Mouse (Mus musculus) kidney, embryonic 14.5 days (tissue): ENCODE data around the gene Rrbp1. TPM values are rescaled to one million over a fixed set of nuclear protein-coding genes. Genes with fewer than 3 reads are reported as not detected.

Experiments
- ATAC-seq: fragments of 200-750 bp; cut with Nextera tagmentation; 2 replicates; pipeline ENCODE4 v1.8.0; 2017; ENCODE audit warnings: moderate number of reproducible peaks, mild to moderate bottlenecking, moderate TSS enrichment, moderate library complexity; ENCODE audit not compliant: low FRiP score, low TSS enrichment
- H3K27ac ChIP-seq: fragments of 300-500 bp; sonication (generic); 2 replicates; pipeline ENCODE4 v1.5.1; 2014; ENCODE audit warnings: low read depth, mild to moderate bottlenecking, low read length, moderate library complexity, mixed read lengths
- H3K27me3 ChIP-seq: fragments of 300-500 bp; sonication (generic); 2 replicates; pipeline ENCODE4 v1.6.1; 2014; ENCODE audit warnings: mild to moderate bottlenecking, low read length; ENCODE audit not compliant: control insufficient read depth, insufficient read depth
- H3K36me3 ChIP-seq: fragments of 300-500 bp; sonication (generic); 2 replicates; pipeline ENCODE4 v1.6.1; 2014; ENCODE audit warnings: low read length, mixed read lengths; ENCODE audit not compliant: control insufficient read depth, insufficient read depth
- H3K4me1 ChIP-seq: fragments of 300-500 bp; sonication (generic); 2 replicates; pipeline ENCODE4 v1.6.1; 2014; ENCODE audit warnings: low read length, mixed read lengths; ENCODE audit not compliant: control insufficient read depth, insufficient read depth
- H3K4me2 ChIP-seq: fragments of 300-500 bp; sonication (generic); replicated peaks from 2 replicates; pipeline ENCODE4 v1.6.1; 2014; ENCODE audit warnings: low read depth, mild to moderate bottlenecking, low read length
- H3K4me3 ChIP-seq: fragments of 300-500 bp; sonication (generic); 2 replicates; pipeline ENCODE4 v1.5.1; 2014; ENCODE audit warnings: mild to moderate bottlenecking, low read length
- H3K9ac ChIP-seq: fragments of 300-500 bp; sonication (generic); 2 replicates; pipeline ENCODE4 v1.6.1; 2014; ENCODE audit warnings: low read depth, mild to moderate bottlenecking, low read length, moderate library complexity
- H3K9me3 ChIP-seq: fragments of 300-500 bp; sonication (generic); 2 replicates; pipeline ENCODE4 v1.6.1; 2016; ENCODE audit warnings: low read length; ENCODE audit not compliant: control insufficient read depth
- WGBS: fragments of 180-500 bp; shearing (Covaris S2); extraction: QIAGEN DNeasy Blood & Tissue Kit; methylation state at CpG from one replicate; pipeline ENCODE4 v1.1.7; 2014; 5-methylcytosine and 5-hydroxymethylcytosine counted together
- polyA plus RNA-seq: library from polyadenylated mRNA; unstranded; fragments of >200 nt; fragmentation: Nextera tagmentation; extraction: Ambion mirVana; gene quantifications from 2 replicates; pipeline ENCODE4 v1.2.1, GENCODE M21; 2014

Gene Rrbp1
- polyA plus RNA-seq, 1 experiment from 2014 or later: 97.1 TPM

DNA sequence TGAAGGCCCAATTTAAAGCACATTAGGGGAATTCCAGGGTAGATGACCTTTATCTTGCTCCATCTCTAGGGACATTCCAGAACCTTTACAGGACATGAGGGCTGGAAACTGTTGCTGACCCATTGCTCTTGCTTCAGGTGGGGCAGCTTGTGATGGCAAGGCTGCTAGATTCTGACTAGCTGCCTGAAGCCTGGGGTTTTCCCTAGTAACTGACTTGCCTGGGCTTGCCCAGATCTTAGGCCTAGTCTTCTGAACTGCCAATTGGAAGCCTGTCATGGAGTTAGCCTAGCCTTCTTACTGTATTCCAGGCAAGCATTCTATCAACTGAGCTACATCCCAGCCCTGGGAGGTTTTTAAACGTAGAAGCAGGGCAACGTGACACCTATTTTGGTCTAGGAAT lies 101.8 kb downstream of the Rrbp1 start:
- 79% methylated on average over 2 of the region's 2 CpGs for WGBS
- no peaks in the 10 kb centered on the region for H3K4me1 ChIP-seq
- no peaks in the 10 kb centered on the region for H3K27me3 ChIP-seq
- H3K27ac ChIP-seq: no peak overlapping the region
- no peak for ATAC-seq
- H3K9ac ChIP-seq: no peak overlapping the region
- no peaks in the 10 kb centered on the region for H3K36me3 ChIP-seq
- no peak overlapping the region for H3K4me2 ChIP-seq
- no peaks in the 10 kb centered on the region for H3K9me3 ChIP-seq
- H3K4me3 ChIP-seq: no peak overlapping the region

DNA sequence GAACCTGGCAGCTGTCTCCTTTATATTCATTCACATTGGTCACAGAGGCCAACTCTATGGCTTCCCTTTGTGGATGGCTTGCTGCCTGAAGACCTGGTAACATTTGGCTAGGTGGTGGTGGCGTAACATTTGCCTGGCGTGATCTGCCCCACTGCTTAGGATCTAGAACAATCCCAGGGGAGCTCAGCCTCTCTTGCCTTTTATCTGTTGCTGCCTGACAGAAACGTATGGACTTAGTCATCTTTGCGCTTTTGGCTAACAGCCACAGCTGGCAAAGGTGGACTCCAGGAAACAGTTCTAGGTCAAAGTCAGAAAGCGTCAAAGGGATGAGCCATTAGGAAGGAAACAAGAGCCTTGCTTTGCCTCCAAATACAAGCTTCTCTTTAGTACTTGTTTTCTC lies 106.2 kb downstream of the Rrbp1 start:
- Histone ChIP-seq H3K9ac (no peak overlapping the region), H3K4me2 (no peak overlapping the region), H3K4me3 (no peak overlapping the region), H3K4me1 (no peaks in the 10 kb centered on the region), H3K36me3 (no peaks in the 10 kb centered on the region), H3K9me3 (no peaks in the 10 kb centered on the region), H3K27me3 (no peaks in the 10 kb centered on the region), H3K27ac (no peak overlapping the region)
- ATAC-seq: no peak
- WGBS: 79% methylated on average over 5 of the region's 5 CpGs

DNA sequence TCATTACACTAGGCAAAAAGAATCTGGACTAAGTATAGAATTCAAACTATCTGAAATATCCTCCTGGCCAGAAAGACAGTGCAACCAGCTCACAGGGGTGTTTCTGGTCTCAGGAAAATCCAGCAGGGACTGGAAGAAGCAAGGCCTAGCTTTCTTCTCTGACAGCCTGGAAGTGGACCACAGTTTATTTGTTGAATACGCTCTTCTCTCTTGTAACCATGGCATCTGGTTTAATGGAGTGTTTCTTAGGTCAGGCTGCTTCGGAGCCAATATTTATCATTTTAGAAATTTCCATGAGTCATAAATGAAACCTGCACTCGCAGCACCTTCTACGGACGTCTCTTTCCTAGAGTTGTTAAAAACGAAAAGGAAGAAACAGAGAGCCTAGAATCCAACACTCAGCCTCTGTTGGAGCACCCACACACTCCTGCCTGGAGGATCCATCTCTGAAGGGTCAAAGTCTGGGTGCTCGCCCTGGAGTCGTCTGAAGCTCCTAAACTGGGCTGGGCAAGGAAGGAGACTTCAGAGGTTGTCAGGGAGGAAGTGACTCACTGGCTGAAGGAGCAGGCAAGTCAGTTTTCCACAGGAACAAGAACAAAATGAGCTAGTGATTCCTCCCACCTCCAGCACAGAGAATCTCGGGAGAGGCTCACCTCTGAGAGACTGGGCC lies 107.6 kb downstream of the Rrbp1 start:
- no peaks in the 10 kb centered on the region for H3K27me3 ChIP-seq
- WGBS: 65% methylated on average over 9 of the region's 9 CpGs
- H3K9ac ChIP-seq: no peak overlapping the region
- H3K4me1 ChIP-seq: no peaks in the 10 kb centered on the region
- H3K36me3 ChIP-seq: no peaks in the 10 kb centered on the region
- no peak overlapping the region for H3K4me2 ChIP-seq
- H3K4me3 ChIP-seq: no peak overlapping the region
- no peak overlapping the region for H3K27ac ChIP-seq
- no peaks in the 10 kb centered on the region for H3K9me3 ChIP-seq
- no peak for ATAC-seq

DNA sequence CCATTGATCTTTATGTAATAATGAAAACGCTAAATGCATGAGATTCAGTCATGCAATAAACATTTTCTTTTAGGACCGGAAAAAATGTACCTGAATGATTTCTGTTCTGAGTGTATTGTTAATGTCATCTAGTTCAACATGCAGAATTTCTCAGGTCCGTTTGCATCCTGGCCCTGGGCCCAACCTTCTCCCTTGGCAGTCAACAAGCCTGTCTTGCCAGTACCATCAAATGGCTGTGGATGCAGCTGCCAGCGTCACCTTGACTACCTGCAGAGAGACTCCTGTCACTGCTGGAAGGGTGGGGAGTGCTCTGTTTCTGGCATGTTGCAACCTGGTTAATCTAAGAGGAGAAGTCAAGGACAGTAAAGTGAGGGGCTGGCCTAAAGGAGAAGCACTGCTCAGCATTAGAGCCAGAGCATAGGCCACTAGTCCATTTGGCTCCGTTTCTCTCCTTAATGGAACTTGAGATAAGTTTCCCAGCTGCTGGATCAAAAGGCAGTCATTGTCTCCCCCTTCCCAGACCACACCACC lies 110.2 kb downstream of the Rrbp1 start:
- WGBS: 72% methylated on average over 5 of the region's 5 CpGs
- no peak overlapping the region for H3K9ac ChIP-seq
- no peaks in the 10 kb centered on the region for H3K9me3 ChIP-seq
- no peak for ATAC-seq
- no peaks in the 10 kb centered on the region for H3K36me3 ChIP-seq
- no peaks in the 10 kb centered on the region for H3K27me3 ChIP-seq
- H3K4me1 ChIP-seq: no peaks in the 10 kb centered on the region
- no peak overlapping the region for H3K27ac ChIP-seq
- H3K4me3 ChIP-seq: no peak overlapping the region
- no peak overlapping the region for H3K4me2 ChIP-seq

DNA sequence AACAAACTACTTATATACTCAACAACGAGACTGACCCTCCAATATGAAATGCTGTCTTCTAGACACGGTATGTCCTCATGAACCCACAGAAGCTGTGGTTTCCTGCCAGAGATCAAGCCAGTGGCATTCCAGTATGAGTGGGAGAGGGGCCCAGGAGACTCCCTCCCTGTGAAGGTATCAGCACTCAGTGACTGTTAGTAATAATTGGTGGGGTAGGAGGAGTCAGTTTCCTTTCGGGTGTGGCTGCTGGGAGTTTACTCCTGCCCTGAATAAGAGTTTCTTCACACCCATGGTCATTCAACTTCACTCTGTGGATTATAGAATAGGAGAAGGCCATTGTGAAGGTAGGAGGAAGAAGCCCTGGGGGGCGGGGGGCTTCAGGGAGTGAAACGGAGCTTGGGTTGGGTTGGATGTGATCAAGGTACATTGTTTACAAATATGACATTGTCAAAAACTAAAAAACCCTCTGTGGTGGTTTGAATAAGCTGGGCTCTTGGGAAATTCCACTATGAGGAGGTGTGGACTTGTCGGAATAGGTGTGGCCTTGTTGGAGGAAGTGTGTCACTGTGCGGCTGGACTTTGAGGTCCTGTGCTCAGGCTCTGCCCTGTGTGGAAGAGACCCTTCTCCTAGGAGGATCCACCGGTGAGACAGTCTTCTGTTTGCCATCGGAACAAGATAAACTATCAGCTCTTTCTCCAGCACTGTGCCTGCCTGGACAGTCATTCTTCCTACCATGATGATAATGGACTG lies 111.4 kb downstream of the Rrbp1 start:
- 86% methylated on average over 9 of the region's 9 CpGs for WGBS
- no peak overlapping the region for H3K9ac ChIP-seq
- H3K36me3 ChIP-seq: no peaks in the 10 kb centered on the region
- H3K4me1 ChIP-seq: no peaks in the 10 kb centered on the region
- no peak overlapping the region for H3K4me2 ChIP-seq
- H3K27me3 ChIP-seq: no peaks in the 10 kb centered on the region
- no peak for ATAC-seq
- no peak overlapping the region for H3K27ac ChIP-seq
- H3K4me3 ChIP-seq: no peak overlapping the region
- no peaks in the 10 kb centered on the region for H3K9me3 ChIP-seq

Other genes starting within 250 kb of the Rrbp1 start
- gene Bfsp1, start 148.1 kb downstream of the Rrbp1 start, polyA plus RNA-seq: 1.0 and 1.7 TPM in 2 replicates
- 319 and 404 TPM in 2 replicates for gene Dstn, start 95.9 kb downstream of the Rrbp1 start, polyA plus RNA-seq
- gene Banf2, start 21.8 kb upstream of the Rrbp1 start, polyA plus RNA-seq: not detected in 2 replicates